Mouse (Mus musculus) layer of hippocampus, adult 8-10 months (tissue): Measurements from ENCODE around the gene Tmem126b. TPM values are rescaled to one million over a fixed set of nuclear protein-coding genes. Genes with fewer than 3 reads are reported as not detected.

Experiments
- DNase-seq, 2 experiments: peaks; one replicate each; pipeline ENCODE4 v3.0.0; 2022; ENCODE audit warnings: low spot score in 2 of 2
- total RNA-seq, 4 experiments: library from RNA; stranded (reverse); gene quantifications; 2 replicates each; pipeline ENCODE4 v1.2.4; 2022

The Tmem126b gene
- total RNA-seq, 4 experiments from 2014 or later: 25.0 to 33.3 (median 28.1) TPM

- peak; percentile 75 to 88 for DNase-seq
Measured at GRCm38 (mm10) chr7:90426020-90427001, 49.5 kb downstream of the Tmem126b start, which contains the start of gene Ccdc89. Ccdc89 (plus strand) TSS chr7:90426577.

Other genes starting within 250 kb of the Tmem126b start
- not detected for gene Ccdc83, start 210.2 kb downstream of the Tmem126b start, total RNA-seq
- 10 to 100 TPM; 41.4 to 48.2 (median 44.3) TPM for gene Sytl2, start 173.7 kb downstream of the Tmem126b start, total RNA-seq
- gene Ccdc89, start 49.4 kb downstream of the Tmem126b start, total RNA-seq: 1 to 10 TPM in 2 of 4 experiments, under 1 TPM in 2; 0.98 to 1.3 (median 1.1) TPM
- gene Crebzf, start 33.3 kb downstream of the Tmem126b start, total RNA-seq: 10 to 100 TPM; 74.6 to 91.6 (median 86.8) TPM
- 10 to 100 TPM; 37.2 to 53.0 (median 40.9) TPM for gene Tmem126a, start 18.8 kb downstream of the Tmem126b start, total RNA-seq
- gene Dlg2, start 671 bp upstream of the Tmem126b start, total RNA-seq: 100 to 1,000 TPM; 216 to 253 (median 244) TPM